Mouse (Mus musculus): ENCODE results near the gene Mat2a.
"Not testable (repeated sequence)": the region's sequence is repeated elsewhere in the genome, so short reads cannot be mapped to it uniquely, and the experiment has no call there.

Gene Mat2a

DNA sequence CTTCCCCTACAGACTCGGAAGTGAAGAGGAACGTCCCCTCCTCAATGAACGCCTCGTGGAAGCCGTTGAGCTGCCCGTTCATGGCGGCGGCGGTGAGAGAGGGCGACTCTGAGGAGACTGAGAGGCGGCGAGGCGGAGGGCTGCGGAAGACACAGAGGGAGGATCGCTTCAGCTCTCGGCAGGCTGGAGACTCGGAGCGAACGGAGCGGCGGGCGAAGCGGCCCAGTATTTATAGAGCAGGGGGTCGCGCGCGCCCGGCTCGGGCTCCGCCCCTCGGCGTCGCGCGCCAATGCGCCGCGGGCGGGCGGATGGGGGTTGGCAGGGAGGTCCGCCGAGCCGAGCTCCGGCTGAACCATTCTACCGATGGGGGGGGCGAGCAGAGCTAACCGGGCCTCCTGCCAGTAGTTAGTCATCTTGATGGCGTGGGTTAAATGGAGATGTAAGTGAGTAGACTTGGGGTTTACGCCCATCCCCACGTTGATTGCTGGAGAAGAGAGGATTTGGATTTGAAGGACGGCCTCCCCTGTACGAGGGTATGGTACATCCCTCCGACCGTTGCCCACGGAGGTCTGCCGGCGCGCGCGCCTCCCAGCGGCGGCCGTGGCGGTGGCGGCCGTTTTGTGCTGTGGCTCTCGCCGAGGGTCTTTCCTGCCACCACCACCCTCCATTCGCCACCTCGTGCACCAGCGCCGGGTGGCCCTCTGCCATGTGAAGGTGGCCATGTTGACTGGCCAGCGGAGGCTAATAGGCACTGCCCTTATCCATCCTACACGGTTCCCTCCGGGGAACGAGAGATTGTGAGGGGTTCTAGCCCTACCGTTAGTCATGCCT, at the start of gene Mat2a:
Gene Mat2a (minus strand): TSS at position 204 of the 831 bp plus-strand sequence.
- DNase-seq (ENCODE audit: low spot score) = peak; percentile 93

DNA sequence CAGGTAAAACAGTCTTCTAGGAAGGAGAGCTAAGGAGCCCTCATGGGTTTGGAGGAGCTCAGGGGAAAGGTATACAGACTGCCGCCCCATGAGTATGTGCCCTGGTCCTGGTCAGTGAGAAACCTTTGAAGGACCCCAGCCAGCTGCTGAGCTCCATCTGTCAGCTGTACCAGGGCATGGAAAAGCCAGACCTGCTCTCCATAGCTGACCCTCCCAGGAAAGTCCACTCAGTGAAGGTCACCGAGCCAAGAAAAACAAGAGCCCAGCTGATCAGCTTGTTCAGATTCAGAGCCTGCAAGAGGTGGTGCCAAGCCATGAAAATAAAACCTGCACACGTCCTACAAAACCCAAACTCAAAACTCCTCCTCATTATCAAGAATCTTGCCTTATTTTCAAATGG, 49.5 kb upstream of the Mat2a start:
- DNase-seq (ENCODE audit: low spot score) = no peak

DNA sequence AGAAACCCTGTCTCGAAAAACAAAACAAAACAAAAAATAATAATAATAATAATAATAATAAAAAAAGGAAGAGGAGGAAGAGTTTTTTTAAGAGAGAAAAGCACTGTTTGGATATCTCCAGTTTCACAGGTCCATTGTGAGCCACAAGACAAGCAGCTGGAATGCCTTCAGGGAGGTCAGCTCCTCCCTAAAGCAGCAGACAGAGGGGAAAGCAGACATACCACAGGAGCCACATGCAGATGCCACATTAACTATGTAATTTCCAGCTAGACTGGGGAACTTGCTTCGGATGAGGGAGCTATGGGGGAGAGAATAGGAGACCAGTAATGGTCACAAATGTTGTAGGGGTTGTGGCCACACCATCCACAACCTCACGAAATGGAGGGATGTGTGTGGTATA, 47.9 kb upstream of the Mat2a start:
- no peak for DNase-seq (ENCODE audit: low spot score)

DNA sequence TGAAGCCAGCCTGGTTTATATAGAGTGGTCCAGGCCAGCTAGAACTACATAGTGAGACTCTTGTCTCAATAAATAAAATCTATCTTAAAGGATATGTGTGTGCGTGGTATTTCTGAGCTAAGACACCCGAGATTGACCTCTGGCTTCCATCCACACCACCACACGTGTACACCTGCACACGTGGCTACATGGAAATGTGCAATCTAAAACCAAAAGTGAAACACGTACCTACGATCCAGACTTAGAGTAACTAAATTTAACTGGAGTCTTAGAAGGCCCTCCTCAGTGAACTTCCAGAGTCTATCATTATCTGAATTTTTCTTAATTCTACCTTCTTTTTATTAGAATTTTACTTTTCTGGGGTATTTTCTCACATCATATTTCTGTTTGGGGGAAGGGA, 46.9 kb upstream of the Mat2a start:
- DNase-seq (ENCODE audit: low spot score) = no peak

DNA sequence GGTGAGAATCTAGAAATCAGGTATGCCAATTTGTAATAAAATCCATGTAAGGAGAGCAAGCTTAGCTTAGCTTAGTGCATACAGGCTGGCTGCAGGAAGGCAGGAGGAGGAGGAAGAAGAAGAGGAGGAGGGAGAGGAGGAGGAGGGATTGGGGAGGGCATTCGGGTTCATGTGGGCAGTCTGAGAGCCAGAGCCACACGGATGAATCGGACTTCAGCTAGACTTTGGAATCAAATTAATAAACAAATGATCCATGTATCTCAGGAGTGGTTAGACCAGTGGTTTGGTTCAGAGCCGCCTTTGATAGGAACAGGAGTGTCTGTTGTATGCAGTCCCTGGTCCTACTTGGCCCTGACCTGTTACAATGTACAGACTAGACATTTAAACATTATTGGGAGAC, 45.5 kb upstream of the Mat2a start:
- DNase-seq (ENCODE audit: low spot score) = no peak

DNA sequence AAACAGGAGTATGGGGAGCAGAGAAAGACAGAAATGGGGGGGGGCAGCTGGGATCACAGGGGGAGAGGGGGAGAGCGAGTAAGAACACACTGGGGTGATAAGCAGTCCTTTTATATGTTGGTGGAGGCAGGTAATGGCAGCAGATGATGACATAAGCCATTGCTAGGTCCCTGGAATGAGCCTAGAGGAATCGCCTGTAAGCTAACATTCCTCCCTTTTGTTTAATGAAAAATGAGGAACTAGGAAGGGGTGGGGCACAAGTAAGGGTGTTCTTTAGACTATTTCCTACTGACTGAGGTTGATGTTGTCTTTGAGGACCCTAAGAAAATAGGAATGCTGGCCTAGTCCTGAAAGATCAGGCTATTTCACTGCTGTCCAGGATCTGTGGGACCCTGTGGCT, 42.8 kb upstream of the Mat2a start:
- no peak for DNase-seq (ENCODE audit: low spot score)

DNA sequence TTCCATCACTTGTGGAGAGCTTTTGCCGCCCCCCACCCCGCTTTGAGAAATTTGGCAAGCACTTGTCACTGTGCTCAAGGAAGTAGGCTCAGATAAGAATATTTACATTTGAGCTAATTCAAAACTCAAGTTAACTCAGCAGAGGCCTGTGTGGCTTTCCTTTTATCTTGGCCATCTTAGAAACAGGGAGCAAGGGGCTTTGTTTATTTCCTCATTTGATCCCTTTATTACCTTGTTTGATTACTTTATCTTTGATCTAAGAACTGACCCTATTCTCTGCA, 41.0 kb upstream of the Mat2a start:
- DNase-seq (ENCODE audit: low spot score) = no peak

DNA sequence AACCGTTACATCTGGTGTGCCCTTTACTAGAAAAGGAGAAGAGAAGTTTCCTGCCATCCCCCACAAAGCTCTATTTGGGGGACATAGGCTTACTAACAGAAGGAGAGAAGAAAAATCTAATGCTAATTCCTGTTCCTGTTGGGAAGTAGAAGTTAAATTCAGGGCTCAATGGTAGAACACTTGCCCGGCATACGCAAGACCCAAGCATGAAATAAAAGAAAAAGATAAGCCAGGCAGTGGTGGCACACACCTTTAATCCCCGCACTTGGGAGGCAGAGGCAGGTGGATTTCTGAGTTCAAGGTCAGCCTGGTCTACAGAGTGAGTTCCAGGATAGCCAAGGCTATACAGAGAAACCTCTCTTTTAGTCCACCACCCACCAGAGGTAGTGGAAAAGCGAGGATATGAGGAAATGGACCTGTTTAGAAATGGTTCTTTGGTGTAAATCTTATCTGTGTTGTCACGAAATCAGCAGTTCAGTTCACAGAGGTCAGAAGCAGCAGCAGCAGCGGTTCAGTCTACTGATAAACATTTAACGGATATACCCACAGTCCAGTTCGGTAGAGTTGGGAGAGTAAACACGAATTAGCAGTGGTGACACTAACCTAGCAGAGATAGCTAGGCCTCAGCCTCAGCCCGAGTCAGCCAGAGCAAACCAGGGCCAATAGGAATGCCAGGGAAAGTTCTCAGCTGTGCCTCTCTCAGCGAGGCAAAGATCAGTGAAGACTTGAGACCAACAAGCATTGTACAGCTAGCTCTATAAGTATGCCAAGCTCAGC, 40.5 kb upstream of the Mat2a start:
- DNase-seq (ENCODE audit: low spot score) = no peak

DNA sequence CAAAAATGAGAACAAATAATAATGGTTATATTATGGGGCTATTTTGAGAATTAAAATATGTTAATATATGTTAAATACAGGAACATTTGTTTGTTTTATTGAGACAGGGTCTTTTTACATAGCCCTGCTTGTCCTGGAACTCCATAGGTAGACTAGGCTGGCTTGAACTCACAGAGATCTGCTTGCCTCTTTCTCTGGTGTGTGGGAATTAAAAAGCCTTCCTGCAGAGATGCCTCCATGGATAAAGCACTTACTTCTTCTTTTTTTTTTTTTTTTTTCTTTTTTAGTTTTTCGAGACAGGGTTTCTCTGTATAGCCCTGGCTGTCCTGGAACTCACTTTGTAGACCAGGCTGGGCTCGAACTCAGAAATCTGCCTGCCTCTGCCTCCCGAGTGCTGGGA, 39.3 kb upstream of the Mat2a start:
- DNase-seq (ENCODE audit: low spot score) = not testable (repeated sequence)

DNA sequence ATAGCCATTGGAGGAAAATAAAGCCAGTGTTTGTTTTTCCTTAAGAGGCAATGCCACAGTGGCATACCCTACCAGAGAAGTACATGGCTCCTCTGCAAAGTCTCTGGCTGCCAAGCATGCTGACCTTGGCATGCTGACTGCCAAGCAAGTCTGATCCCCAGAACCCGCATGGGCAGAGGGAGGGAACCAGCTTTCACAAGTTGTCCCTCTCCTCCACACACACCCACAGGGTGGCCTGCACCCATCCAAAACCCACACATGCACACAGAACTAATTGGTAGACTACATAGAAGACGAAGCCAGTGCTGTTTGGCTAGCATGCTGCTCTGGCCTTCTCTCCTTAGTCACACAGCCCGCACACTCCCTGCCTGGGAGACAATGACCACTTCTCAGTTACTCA, 38.3 kb upstream of the Mat2a start:
- DNase-seq (ENCODE audit: low spot score) = no peak

DNA sequence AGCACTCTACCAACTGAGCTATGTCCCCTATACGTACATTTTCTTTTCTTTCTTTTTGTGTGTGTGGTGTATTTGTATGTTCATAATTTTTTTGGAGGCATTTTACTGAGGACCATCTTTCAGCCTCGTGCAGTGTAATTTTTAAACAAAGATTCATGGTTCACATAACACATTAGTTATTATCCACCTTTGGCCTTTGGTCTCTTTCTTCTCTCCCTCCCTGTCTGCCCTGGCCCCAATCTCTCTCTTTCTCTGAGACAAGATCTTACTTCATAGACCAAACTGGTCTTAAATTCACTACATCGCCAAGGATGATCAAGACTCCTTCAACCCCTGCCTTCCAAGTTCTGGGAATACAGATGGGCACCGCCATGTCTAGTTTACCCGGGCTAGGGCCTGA, 37.5 kb upstream of the Mat2a start:
- no peak for DNase-seq (ENCODE audit: low spot score)

DNA sequence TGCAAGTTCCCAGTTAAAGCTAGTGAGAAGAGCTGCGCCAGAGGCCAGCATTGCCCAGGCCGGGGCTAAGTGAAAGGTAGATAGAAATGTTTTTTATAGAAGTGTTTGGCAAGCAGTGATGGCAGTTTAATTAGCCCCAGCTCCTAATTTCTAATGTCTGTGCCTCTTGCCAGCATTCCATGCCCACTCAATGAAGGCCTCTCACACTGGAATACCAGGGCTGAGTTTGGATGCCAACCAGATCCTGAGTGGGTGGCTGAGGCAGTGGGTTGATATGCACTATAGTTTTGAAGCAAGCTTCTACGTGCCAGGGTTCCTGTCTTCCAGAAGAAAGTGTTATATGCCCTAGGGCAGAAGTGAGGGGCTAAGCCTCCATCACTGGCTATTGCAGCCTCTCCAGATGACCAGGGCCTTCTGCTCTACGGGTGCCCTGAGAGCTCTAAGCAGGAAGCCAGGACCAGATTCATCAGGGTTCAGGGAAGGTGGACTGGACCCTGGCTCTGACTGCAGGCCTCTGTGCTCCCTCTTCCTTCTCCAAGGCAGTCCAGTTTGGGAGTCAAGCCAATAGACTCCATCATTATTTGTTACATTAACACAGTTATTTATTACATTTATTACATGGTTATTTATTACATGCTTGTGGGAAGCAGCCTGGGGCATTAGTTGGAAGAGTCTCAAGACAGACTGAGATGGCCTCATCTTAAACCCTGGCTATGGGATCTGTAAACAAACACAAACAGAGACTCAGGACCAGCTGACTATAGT, 36.0 kb upstream of the Mat2a start:
- no peak for DNase-seq (ENCODE audit: low spot score)

DNA sequence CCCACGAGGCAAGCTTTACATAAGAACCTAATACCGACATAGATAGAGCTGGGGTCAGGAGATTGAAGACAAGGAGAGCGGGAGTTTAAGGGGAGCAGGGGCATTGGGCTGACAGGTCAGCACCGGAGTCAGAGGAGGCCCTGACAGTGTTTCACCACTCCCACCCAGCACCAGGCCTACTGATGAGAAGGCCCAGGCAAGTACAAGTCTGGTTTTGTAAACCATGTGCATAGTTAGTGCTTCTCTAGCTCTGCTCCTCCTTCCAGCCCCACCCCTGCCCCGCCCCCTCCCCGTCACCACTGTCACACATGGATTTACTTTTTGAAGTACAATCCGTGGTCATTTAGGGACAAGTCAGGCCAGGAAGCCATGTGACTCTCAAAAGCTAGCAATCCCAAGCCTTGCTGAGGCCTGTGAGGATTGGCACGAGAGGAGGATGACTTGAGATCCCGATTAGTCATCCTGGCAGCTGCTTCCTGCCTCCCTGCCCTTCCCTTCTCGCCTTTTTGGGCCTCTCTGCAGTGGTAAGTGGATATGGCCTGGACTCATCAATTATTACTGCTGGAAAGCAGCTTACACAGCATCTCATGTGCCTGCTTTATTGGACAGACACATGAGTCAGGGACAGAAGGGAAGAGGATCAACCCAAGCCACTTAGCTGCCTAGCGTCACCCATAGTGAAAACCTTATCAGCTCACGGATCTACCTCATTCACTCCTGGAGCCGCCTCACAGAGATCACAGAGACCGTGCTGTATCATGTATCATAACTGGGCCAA, 34.1 kb upstream of the Mat2a start:
- peak; percentile 72 for DNase-seq (ENCODE audit: low spot score)

DNA sequence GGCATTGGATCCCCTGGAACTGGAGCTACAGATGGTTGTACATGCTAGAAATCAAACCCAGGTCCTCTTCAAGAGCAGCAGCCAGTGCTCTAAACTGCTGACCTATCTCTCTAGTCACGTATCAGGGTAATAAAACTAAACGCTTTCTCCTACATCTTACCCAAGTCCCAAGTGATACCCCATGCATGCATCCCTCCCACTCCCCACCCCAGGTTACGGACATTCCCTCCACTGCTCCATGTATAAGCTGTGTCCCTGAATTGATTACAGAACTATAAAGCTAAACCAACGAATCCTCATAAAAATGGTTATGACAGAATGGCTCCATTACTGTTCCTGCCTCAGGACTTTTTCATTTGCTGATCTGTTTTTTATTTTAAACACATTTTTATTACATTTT, 26.8 kb upstream of the Mat2a start:
- DNase-seq (ENCODE audit: low spot score) = no peak

DNA sequence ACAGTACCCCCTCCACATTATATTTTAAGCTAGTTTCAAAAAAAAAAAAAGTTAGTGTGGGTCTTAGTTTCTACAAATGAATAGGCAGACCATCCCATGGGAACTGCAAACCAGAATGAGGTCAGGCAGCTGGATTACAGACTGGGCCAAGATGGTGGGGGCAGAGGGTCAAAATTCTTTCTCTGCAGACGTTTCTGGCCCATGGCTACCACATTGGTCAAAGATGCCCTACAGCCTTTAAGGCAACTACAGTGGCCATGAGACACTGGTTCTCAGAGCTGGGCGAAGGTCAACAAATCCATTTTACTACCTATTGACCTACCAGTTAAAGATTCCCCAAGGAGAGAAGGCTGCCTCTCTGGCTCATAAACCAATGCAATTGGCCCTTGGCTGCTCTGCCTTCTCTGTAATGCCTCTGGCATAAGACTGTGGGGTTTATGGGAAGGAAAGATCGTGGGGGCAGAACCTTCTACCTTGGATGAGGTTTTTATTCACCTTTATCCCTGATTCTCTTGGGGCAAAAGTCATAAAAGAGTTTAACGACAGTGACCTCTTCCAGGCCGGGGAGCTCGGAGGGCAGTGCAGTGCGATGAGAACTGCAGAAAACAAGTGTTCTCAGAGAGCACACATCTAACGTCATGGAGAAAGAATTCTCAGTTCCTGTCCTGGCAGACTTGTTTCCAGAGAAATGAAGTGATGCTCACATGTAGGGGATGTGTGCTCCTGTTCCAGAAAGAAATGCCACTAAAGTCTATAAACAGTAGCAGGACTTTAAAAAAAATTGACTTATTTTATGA, 26.2 kb upstream of the Mat2a start:
- DNase-seq (ENCODE audit: low spot score) = no peak

DNA sequence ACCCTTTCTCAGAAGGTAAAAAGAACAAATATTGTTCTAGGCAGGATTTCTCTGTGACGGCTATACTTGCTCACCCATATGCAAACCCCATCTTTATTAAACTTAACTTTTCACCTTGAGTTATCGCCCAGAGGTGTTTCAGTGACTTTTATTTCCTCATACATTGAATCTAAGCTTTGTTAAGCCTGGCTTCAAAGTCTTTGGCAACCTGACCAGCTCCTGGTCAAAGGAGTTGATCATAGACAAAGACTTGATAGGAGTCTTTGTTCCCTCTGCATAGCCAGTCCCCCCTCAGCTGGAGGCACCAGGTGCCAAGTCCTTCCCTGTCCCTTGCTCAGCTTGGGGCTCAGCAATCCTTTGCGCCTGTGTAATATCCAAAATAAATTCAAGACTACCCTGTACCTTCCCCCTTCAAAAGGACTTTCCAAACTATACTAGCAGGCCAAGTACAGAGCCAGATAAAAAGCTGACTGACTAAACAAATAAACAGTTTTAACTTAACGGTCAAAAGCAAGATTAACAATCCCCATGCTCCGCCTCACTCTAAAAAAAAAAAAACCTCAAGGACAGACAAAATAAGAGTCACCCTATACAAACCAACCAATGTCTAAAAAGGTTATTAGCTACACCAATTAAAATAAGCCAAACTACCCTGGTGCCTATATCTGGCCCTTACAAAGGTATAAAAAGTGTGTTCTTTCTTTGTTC, 23.3 kb upstream of the Mat2a start:
- DNase-seq (ENCODE audit: low spot score) = not testable (repeated sequence)

DNA sequence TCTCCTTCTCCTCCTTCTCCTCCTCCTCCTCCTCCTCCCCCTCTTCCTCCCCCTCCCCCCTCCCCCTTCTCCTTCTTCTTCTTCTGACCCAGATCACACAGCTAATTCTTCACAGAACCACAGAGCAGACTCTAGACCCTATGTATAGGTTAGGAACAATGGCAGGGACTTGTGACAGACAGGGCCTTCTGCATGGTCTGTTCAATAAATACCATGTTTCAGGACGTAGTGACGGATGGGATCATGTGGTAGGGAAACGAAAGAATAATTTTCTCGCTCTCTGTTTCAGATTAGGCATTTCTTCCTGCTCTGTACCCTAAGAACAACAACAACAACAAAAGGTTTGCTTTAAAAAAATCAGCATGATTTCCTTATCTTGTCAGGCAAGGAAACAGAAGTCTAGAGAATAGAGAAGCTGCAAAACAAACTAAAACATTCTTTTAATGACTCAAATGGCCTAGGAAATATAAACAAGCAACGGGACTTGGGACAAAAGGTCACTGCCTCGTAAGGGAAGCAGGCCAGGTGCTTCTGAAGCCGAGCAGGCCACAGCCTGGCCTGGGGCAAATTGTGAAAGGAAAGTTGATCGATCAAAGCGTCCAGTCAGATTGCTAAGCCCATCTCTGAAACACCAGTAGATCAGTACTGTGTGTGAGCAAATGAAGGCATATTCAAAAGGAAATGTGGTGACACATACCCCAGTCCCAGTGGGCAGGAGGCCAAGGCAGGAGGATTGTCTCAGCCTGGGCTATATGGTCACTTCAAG, 20.9 kb upstream of the Mat2a start:
- no peak for DNase-seq (ENCODE audit: low spot score)

DNA sequence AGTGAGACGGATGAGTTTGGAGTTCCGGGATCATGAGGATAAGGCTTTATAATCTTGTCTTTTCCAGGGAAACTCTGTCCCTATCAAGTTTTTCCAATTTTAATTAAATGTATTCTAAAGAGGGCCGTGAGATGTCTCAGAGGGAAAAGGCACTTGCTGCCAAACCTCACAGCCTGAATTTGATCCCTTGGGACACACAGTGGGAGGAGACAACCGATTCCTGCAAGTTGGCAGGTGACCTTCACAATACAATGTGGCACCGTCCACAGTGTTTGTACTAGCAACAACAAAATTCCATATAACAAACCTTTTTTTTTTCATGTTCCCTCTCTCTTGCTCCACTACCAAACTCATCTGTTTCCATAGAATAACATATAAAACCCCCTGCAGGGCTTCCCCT, 19.6 kb upstream of the Mat2a start:
- no peak for DNase-seq (ENCODE audit: low spot score)

DNA sequence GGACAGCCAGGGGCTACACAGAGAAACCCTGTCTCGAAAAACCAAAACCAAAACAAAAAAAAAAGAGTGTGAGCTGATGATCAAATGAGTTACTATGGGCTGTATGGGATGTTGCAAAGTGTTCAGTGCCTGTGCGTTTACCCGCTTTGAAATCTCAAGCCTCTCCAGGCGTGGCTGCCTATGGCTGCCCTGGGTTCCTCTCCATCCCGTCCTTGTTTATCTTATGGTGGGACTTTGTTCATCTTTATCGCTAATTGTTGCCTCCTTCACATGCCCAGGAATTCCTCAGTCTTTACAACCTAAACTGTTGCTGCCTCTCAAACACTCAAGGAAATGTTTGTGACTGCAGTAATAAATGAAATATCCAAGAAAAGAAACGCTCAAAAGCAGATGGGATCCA, 19.1 kb upstream of the Mat2a start:
- DNase-seq (ENCODE audit: low spot score) = no peak

DNA sequence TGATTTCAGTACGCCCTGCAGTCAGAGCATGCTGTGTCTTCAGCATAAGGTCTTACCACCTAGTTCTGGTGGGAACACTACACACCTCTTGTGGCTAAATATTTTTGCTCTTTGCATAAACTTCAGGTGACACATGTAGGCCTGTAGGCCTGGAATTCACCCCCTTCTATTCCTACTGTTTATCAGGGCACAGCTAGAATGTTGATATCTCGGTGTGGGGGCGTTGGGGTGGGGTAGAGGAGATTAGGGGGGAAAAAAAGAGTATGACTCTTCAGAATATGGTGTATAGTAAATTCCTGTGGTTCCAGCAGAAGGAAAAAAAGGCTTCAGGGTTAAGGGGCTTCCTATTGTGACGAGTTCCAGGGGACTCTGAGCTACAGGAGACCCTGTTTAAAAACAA, 17.2 kb upstream of the Mat2a start:
- no peak for DNase-seq (ENCODE audit: low spot score)

Measured in urinary bladder, postnatal 14 days (tissue).